Mouse (Mus musculus) embryonic fibroblast, embryonic 13.5 days (primary cell): ENCODE measurements around the gene Washc1.

Source experiments
- CTCF ChIP-seq: IDR thresholded peaks from 2 replicates; pipeline ENCODE4 v1.5.1; 2011; ENCODE audit warnings: mild to moderate bottlenecking, control low read depth, low read length, moderate library complexity, borderline replicate concordance; ENCODE audit not compliant: insufficient read depth
- POLR2A ChIP-seq: IDR thresholded peaks from 2 replicates; pipeline ENCODE4 v1.6.1; 2011; ENCODE audit warnings: low read depth, mild to moderate bottlenecking, control low read depth, low read length, moderate library complexity

GRCm38 (mm10) chr17:66123066-66123815 is 11.9 kb downstream of the Washc1 start, which contains the start of gene Ddx11:
- TF ChIP-seq CTCF (no peak), POLR2A (peak; percentile 95)
